ENCODE assay signal across 8 mouse cellular contexts in genomic region chr2:150904272-150904935, GRCm38 (mm10). TPM values are rescaled to one million over a fixed set of nuclear protein-coding genes. Genes with fewer than 3 reads are reported as not detected.
DNase-seq lines count a peak whose midpoint lies in the region; ATAC-seq and TF ChIP-seq lines count a peak whose summit lies in the region.

Abhd12 (minus strand) TSS chr2:150904741.

- peak within 1 kb of the TSS; percentile 56 for H3K9ac ChIP-seq in ES-Bruce4 (ENCODE audit: low read depth, poor library complexity, severe bottlenecking)
- H3K9ac ChIP-seq in forebrain, embryonic 14.5 days (ENCODE audit: low read length): peak within 1 kb of the TSS; percentile 94
- H3K9ac ChIP-seq in neural tube, embryonic 15.5 days (replicated peaks): peak within 1 kb of the TSS; percentile 90

- H3K36me3 ChIP-seq in ES-Bruce4 (ENCODE audit: control insufficient read depth, insufficient read depth, low read length, poor library complexity, severe bottlenecking): 0 out of 2 replicates have a peak, but pooled peaks cover 3% of the 10 kb centered on the region
- H3K36me3 ChIP-seq in forebrain, embryonic 14.5 days (ENCODE audit: control insufficient read depth, insufficient read depth, low read length): 0 out of 2 replicates have a peak, but pooled peaks cover 7% of the 10 kb centered on the region
- H3K36me3 ChIP-seq in neural tube, embryonic 15.5 days: 0 out of 2 replicates have a peak, but pooled peaks cover 5% of the 10 kb centered on the region

- peak; percentile 98 for DNase-seq in forebrain, embryonic 14.5 days (ENCODE audit: low spot score)
- peak; percentile 99 for DNase-seq in heart, postnatal 14 days
- peak; percentile 98 for DNase-seq in layer of hippocampus, adult 11-12 months (ENCODE audit: low spot score)
- DNase-seq in lung, adult 18-20 months: peak; percentile 98
- peak; percentile 98 for DNase-seq in testis, postnatal 14 days (ENCODE audit: low spot score)

- H3K27me3 ChIP-seq in ES-Bruce4 (ENCODE audit: control insufficient read depth, insufficient read depth, low read length, poor library complexity, severe bottlenecking): no peaks in the 10 kb centered on the region
- H3K27me3 ChIP-seq in forebrain, embryonic 14.5 days (replicated peaks; ENCODE audit: control insufficient read depth, insufficient read depth, low read length): no peaks in the 10 kb centered on the region
- H3K27me3 ChIP-seq in neural tube, embryonic 15.5 days (replicated peaks): no peaks in the 10 kb centered on the region

- 0 out of 2 replicates have a peak, but pooled peaks have one; percentile 27 for TF ChIP-seq EP300 in ES-Bruce4 (IDR thresholded peaks at IDR 0.05; ENCODE audit: insufficient read depth, low read depth, low read length)

- H3K9me3 ChIP-seq in ES-Bruce4 (replicated peaks; ENCODE audit: control insufficient read depth, insufficient read depth, low read length, poor library complexity, severe bottlenecking): no peaks in the 10 kb centered on the region
- H3K9me3 ChIP-seq in forebrain, embryonic 14.5 days (replicated peaks; ENCODE audit: control insufficient read depth, low read length): no peaks in the 10 kb centered on the region
- H3K9me3 ChIP-seq in neural tube, embryonic 15.5 days (replicated peaks): no peaks in the 10 kb centered on the region

- H3K4me2 ChIP-seq in forebrain, embryonic 14.5 days (ENCODE audit: low read length): peak within 1 kb of the TSS; percentile 79
- peak within 1 kb of the TSS; percentile 84 for H3K4me2 ChIP-seq in neural tube, embryonic 15.5 days

- no peaks in the 10 kb centered on the region for H3K4me1 ChIP-seq in ES-Bruce4 (ENCODE audit: control insufficient read depth, insufficient read depth, low read length)
- H3K4me1 ChIP-seq in forebrain, embryonic 14.5 days (ENCODE audit: control insufficient read depth, insufficient read depth, low read length): peaks cover 12% of the 10 kb centered on the region
- peaks cover 22% of the 10 kb centered on the region for H3K4me1 ChIP-seq in neural tube, embryonic 15.5 days

- no peak for TF ChIP-seq POLR2A in ES-Bruce4 (IDR thresholded peaks at IDR 0.05; ENCODE audit: insufficient read depth, low read length)

- WGBS in forebrain, embryonic 14.5 days: under 1% methylated on average over 58 of the region's 72 CpGs
- WGBS in neural tube, embryonic 15.5 days: under 1% methylated on average over 69 of the region's 72 CpGs

- peak within 1 kb of the TSS; percentile 87 for H3K4me3 ChIP-seq in ES-Bruce4 (ENCODE audit: low read depth, low read length)
- peak within 1 kb of the TSS; percentile 86 for H3K4me3 ChIP-seq in forebrain, embryonic 14.5 days (ENCODE audit: low read depth, low read length)
- H3K4me3 ChIP-seq in neural tube, embryonic 15.5 days (replicated peaks): peak within 1 kb of the TSS; percentile 90

- ATAC-seq in cerebellum, adult (ENCODE audit: insufficient number of reproducible peaks, low FRiP score, low TSS enrichment): peak; percentile 96
- ATAC-seq in forebrain, embryonic 14.5 days: peak; percentile 98
- ATAC-seq in neural tube, embryonic 15.5 days (ENCODE audit: low FRiP score): peak; percentile 98

- H3K27ac ChIP-seq in ES-Bruce4 (ENCODE audit: insufficient read depth, low read length): peak within 1 kb of the TSS; percentile 71
- H3K27ac ChIP-seq in forebrain, embryonic 14.5 days (ENCODE audit: low read depth, low read length): peak within 1 kb of the TSS; percentile 79
- peak within 1 kb of the TSS; percentile 91 for H3K27ac ChIP-seq in neural tube, embryonic 15.5 days (replicated peaks)

- intact Hi-C loops in heart, postnatal 14 days (cut with DNase I): loop anchor here (5.0 kb wide), 3 partner anchors 52 to 297 kb away; partner anchors contain the start of gene Apmap

- no peak for TF ChIP-seq CTCF in ES-Bruce4 (IDR thresholded peaks at IDR 0.05; ENCODE audit: low read depth, low read length)

RNA-seq across cellular contexts. Expression of gene Abhd12, which starts in this region (rescaled TPM):
- polyA plus RNA-seq in ES-Bruce4 (2011; ENCODE audit: insufficient read depth, insufficient read length, low read depth, missing spikeins): 31.3 and 35.8 TPM in 2 replicates
- polyA plus RNA-seq in forebrain, embryonic 14.5 days (2014; fragmentation: Nextera tagmentation; extraction: Ambion mirVana): 89.8 and 100 TPM in 2 replicates
- total RNA-seq in heart, postnatal 14 days (2021): 10 to 100 TPM; 34.9 to 39.7 TPM
- polyA plus RNA-seq in neural tube, embryonic 15.5 days (2015; fragmentation: Nextera tagmentation; extraction: Ambion mirVana): 126 and 148 TPM in 2 replicates

Comparison
In these comparisons a context has a peak if more than half of its experiments do, and no peak if none do; other contexts are left out.
1. Peak in every context shown above with its lines: DNase-seq, ATAC-seq, H3K4me3 ChIP-seq and H3K27ac ChIP-seq.